Mouse (Mus musculus) ZHBTc4 (cell line): ENCODE results near the gene Gpr160.

ENCODE experiments used
- DNase-seq: peaks from one replicate; pipeline ENCODE4 v3.0.0-alpha.2; 2011; ENCODE audit warnings: low read depth, low spot score

Gpr160 gene

GRCm38 (mm10) chr3:30855604-30856458 lies at the start of gene Gpr160:
TSS of gene Gpr160 (plus strand) at chr3:30855950.
- peak; percentile 93 for DNase-seq

DNA sequence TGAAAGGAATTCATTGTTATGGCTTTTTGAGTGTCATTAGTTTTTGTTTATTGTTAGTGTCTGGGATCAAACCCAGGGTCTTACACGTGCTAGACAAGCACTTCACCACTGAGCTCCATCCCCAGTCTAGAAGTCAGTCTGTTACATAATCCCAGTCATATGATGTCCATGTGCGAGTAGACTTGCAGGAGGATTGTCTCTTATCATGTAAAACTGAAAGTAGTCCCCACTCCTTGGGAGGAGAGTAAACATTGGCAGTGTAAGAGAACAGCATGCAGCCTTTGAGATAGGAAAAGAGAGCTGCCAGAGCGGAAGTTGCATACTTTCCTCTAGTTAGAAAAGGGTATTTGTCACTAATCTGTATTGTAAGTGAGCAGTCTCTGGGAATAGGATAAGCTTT lies 42.9 kb upstream of the Gpr160 start:
- peak; percentile 12 for DNase-seq

GRCm38 (mm10) chr3:30818630-30819125 lies 37.1 kb upstream of the Gpr160 start:
- DNase-seq, result peak; percentile 21

GRCm38 (mm10) chr3:30822163-30822562 lies 33.6 kb upstream of the Gpr160 start:
- DNase-seq, result no peak

- DNase-seq, result no peak
Observed at GRCm38 (mm10) chr3:30826069-30826468, 29.7 kb upstream of the Gpr160 start.

DNA sequence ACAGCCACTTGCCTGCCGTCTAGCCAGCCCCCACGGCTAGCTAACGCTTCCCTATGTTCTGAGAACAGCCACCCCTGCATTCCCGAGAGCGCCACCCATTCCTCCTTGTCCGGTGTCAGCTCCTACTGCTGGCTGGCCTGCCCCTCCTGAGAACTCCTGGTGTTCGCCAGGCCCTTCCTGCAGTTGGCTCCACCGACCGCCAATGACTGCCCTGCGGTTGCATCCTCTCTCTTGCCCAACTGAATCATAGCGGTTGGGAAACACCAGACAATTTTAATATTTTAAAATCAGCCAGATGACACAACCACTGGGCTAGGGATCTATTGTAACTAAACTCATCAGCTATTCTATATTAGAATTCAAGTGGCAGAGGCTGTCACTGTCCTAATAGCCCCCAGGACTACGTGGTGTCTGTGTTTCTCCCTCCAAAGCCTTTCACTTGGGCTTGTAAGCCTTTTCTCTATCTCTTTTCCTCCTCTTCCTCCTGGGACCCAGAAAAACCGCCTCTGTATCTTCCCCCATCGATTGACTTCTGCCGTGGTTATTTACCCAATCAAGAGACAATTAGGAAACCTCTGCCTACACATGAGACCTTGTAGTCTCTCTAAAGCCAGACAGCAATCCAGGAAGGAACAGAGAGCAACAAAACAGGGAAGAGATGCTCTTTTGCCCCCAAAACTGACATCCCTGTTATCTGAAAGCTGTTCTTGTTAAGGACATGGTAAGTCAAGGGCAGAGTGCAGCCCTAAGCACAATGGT lies 23.7 kb upstream of the Gpr160 start:
- DNase-seq, result peak; percentile 26

DNA sequence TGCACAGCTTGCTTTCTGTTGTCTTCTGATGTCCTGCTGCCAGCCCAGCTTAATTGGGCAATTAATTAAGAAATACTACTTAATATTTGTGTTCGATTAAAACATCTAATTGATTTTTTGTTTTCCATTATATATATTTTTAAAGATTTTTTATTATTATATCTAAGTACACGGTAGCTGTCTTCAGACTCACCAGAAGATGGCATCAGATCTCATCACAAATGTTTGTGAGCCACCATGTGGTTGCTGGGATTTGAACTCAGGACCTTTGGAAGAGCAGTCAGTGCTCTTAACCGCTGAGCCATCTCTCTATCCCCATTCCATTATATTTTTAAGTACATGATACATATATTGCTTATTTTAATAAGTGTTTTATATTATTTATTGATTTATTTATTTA lies 22.5 kb upstream of the Gpr160 start:
- no peak for DNase-seq

DNA sequence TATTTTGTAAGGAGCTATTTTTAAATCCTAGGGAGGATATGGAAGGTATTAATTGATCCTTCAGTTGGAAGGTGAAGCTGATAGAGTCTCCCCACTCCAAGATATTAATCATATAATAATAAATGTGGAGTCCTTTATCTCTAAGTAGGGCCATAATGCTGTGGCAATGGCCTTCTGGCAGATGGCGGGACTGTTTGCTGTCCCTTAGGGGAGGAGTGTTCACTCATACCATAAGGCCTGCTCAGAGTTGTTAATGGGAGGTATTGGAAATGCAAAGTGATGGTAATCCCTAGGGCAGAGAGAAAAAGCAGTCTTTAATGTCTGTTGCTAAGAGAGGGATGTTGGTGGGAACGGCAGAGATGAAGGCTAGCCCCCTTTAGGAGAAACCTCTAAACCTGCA lies 10.0 kb upstream of the Gpr160 start:
- no peak for DNase-seq

GRCm38 (mm10) chr3:30847413-30847812 lies 8.3 kb upstream of the Gpr160 start:
- DNase-seq, result no peak

DNA sequence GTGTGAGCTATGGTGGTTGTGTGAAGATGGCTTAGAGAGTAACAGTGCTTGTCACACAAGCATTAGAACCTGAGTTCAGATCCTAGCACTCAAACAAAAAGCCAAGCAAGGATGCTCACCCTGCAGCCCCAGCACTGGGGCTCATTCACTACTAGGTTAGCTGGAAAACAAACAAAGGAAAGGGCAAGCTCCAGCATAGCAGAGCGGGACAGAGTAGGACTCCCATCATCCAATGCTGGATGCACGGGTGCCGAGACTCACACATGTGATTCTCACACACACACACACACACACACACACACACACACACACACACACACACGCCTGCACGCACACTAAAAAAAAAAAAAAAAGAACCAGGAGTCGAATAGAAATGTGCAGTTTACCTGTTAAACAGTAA lies 4.3 kb upstream of the Gpr160 start:
- no peak for DNase-seq

- DNase-seq, result no peak
Observed at GRCm38 (mm10) chr3:30853596-30853995, 2.2 kb upstream of the Gpr160 start.

DNA sequence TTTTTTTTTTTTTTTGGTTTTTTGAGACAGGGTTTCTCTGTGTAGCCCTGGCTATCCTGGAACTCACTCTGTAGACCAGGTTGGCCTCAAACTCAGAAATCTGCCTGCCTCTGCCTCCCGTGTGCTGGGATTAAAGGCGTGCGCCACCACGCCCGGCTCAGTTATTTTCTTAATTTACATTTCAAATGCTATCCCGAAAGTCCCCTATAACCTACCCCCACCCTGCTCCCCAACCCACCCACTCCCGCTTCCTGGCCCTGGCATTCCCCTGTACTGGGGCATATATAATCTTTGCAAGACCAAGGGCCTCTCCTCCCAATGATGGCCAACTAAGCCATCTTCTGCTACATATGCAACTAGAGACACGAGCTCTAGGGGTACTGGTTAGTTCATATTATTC lies 3.8 kb downstream of the Gpr160 start:
- DNase-seq, result peak; percentile 65

GRCm38 (mm10) chr3:30860705-30861104 lies 5.0 kb downstream of the Gpr160 start:
- no peak for DNase-seq

GRCm38 (mm10) chr3:30863712-30864435 lies 8.1 kb downstream of the Gpr160 start:
- no peak for DNase-seq

DNA sequence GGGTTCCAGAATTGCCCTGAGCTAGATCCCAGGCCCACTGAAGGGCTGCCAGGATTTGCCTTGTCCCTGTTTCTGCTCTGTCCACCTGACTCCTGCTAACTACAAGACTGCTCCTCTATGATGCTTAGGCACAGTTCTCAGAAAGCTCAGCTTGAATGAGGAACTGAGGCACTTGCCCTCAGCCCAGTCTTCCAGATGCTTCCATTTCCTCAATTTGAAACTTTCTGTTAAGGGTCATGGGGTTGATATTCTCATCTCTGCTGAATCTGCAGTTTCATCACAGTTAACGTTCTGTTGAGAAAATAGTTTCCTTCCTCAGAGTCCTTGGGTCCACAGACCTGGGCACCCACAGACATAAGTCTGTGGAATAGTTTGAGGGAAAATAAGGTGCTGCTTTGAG lies 8.9 kb downstream of the Gpr160 start:
- DNase-seq, result no peak

- no peak for DNase-seq
Observed at GRCm38 (mm10) chr3:30868176-30868575, 12.4 kb downstream of the Gpr160 start.

DNA sequence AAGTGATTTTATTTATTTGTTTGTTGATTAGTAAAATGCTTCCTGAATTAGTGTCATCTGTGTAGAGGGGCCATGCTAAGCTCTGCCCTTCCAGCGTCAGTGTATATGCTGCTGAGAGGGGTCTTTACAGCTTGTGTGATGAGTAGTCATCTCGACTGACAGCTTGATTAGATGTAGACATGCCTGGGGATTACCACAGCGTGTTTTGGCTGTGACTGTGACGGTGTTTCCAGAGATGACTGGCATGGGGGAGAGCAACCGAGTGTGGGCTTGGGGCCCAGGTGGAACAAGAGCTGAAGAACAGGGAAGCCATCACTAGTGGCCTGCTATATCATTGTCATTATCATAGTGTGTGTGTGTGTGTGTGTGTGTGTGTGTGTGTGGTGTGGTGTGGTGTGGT lies 12.9 kb downstream of the Gpr160 start:
- no peak for DNase-seq

GRCm38 (mm10) chr3:30869995-30870394 lies 14.2 kb downstream of the Gpr160 start:
- no peak for DNase-seq

DNA sequence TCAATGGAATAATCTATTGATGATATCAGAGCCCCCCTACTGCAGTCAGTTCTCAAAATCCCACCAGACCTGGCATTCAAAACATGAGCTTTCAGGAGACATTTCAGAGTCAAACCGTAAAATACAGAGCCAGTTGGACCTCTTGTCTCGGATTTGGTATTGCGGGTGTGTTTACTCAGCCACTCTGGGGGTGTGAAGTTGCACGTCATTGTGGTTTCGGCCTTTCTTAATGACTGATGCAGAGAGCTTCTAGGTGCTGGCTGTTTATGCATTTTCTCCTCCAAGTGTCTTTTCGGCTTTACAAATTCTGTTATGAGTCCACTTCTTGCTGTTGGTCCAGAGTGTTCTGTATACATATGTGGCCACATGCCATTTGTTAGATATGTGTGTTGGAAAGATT lies 21.0 kb downstream of the Gpr160 start:
- no peak for DNase-seq

GRCm38 (mm10) chr3:30887449-30887848 lies 31.7 kb downstream of the Gpr160 start:
- no peak for DNase-seq

- DNase-seq, result no peak
Observed at GRCm38 (mm10) chr3:30889014-30889413, 33.3 kb downstream of the Gpr160 start.

DNA sequence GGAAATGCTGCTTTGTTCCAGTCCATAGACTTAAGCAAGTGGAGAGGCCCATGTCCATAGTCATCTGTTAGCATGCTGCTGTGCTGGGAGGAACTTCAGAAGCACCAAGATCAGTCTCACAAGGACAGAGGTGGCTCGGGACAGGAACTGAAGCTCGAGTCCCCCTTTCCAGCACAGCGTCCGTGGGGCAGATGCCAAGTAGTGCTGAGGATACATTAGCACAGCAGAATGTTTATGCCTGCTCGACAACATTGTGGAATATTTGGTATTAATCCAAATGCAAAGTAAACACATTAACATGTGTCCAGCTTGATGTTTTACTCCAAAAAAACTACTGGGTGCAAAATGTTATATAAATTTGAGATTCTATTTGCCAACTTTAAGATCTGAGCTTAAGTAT lies 41.0 kb downstream of the Gpr160 start:
- no peak for DNase-seq
